Mouse (Mus musculus) lung, embryonic 15.5 days (tissue): ENCODE data around the gene Wapl. TPM values are rescaled to one million over a fixed set of nuclear protein-coding genes. Genes with fewer than 3 reads are reported as not detected.
A peak's percentile ranks its signal among the peaks of the same experiment; 100 is the strongest.

ENCODE experiments used
- ATAC-seq: fragments of 200-750 bp; cut with Nextera tagmentation; 2 replicates; pipeline ENCODE4 v1.8.0; 2017; ENCODE audit warnings: moderate number of reproducible peaks, borderline replicate concordance; ENCODE audit not compliant: low FRiP score, low TSS enrichment; ENCODE audit errors: extremely low read depth
- H3K27ac ChIP-seq: fragments of 300-500 bp; sonication (generic); 2 replicates; pipeline ENCODE4 v1.5.1; 2015; ENCODE audit warnings: moderate library complexity, mild to moderate bottlenecking, inconsistent platforms
- H3K27me3 ChIP-seq: fragments of 300-500 bp; sonication (generic); 2 replicates; pipeline ENCODE4 v1.6.1; 2015; ENCODE audit warnings: inconsistent platforms
- H3K36me3 ChIP-seq: fragments of 300-500 bp; sonication (generic); 2 replicates; pipeline ENCODE4 v1.6.1; 2015; ENCODE audit warnings: inconsistent platforms
- H3K4me1 ChIP-seq: fragments of 300-500 bp; sonication (generic); 2 replicates; pipeline ENCODE4 v1.6.1; 2015; ENCODE audit warnings: inconsistent platforms
- H3K4me2 ChIP-seq: fragments of 300-500 bp; sonication (generic); 2 replicates; pipeline ENCODE4 v1.6.1; 2015; ENCODE audit warnings: inconsistent platforms, mild to moderate bottlenecking, moderate library complexity
- H3K4me3 ChIP-seq: fragments of 300-500 bp; sonication (generic); 2 replicates; pipeline ENCODE4 v1.5.1; 2015; ENCODE audit warnings: mild to moderate bottlenecking, inconsistent platforms
- H3K9ac ChIP-seq: fragments of 300-500 bp; sonication (generic); 2 replicates; pipeline ENCODE4 v1.6.1; 2015; ENCODE audit warnings: inconsistent platforms
- H3K9me3 ChIP-seq: fragments of 300-500 bp; sonication (generic); 2 replicates; pipeline ENCODE4 v1.6.1; 2016; ENCODE audit warnings: inconsistent platforms
- whole genome bisulfite sequencing: fragments of 180-500 bp; shearing (Covaris S2); methylation state at CpG from one replicate; pipeline ENCODE4 v1.1.7; 2015; 5-methylcytosine and 5-hydroxymethylcytosine counted together
- polyA plus RNA-seq: library from polyadenylated mRNA; unstranded; fragments of >200 nt; fragmentation: Nextera tagmentation; extraction: Ambion mirVana; gene quantifications from 2 replicates; pipeline ENCODE4 v1.2.1, GENCODE M21; 2015

Gene Wapl
- polyA plus RNA-seq, 1 experiment from 2014 or later = 25.7 TPM

DNA sequence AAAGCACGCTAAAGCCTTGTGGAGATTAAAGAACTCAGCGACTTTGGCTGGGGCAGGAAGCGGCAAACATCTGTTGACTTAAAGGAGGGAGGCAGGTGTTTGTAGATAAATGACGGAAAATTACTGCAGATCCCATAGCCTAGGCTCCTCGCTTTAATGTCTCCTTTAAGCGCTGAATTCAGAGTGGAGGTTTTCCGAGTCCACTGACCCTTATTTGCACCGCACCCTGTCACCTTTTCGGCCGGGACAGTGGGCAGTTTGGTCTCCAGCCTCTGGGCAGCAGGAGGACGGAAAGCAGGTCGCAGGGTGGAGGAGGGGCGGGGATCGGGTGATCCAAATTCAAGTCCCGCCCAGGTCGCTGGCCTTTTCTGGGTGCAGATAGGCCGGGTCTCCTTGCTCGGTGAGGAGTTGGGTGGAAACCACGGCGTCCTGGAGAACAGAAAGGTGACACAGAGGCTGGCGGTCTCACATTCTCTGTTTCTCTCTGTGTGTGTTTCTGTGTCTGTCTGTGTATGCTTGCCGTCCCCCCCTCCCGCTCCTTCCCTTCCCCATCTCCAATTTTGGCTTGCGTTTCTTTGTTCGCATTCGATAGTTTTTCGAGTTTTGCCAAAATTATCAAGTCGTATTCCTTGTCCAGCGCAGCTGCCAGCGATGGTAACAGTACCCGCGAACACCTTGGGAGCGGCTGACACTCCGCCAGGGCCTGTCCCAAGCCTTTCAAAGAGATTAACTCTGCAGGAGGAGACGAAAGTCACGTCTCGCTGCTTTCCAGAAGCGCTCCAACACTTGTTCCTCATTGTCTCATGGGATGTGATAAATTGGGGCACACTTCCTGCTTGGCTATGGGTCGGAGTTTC lies 11.9 kb upstream of the Wapl start:
- peak overlapping the region; percentile 45 for H3K4me3 ChIP-seq
- no peak overlapping the region for H3K27ac ChIP-seq
- peaks cover 16% of the 10 kb centered on the region; the same call in 1 of the 2 replicates for H3K4me1 ChIP-seq
- no peaks in the 10 kb centered on the region for H3K9me3 ChIP-seq
- ATAC-seq = peak; percentile 33; the same call in 1 of the 2 replicates
- H3K36me3 ChIP-seq = no peaks in the 10 kb centered on the region
- under 1% methylated on average over 39 of the region's 39 CpGs for WGBS
- H3K9ac ChIP-seq = peak overlapping the region; percentile 28; the same call in 1 of the 2 replicates
- H3K4me2 ChIP-seq = peak overlapping the region; percentile 81
- peaks cover 17% of the 10 kb centered on the region for H3K27me3 ChIP-seq

DNA sequence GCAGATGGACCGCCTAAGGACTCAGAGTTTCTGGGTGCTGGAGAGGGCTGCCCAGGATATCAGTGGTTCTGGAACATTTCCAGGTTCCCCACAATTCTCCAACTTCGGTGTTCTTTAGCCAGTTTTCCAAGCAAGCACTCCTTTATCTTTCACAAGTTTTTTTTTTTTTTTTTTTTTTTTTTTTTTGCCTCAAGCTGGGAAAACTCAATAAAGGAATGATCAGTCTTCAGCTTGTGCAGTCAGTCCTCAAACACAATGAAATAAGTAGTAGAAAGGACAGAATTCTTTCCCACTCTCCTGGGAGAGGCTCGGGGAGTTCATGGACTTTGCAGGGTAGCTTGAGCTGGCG lies 11.3 kb upstream of the Wapl start:
- 0 out of 2 replicates have a peak overlapping the region, but pooled peaks have one; percentile 28 for H3K9ac ChIP-seq

GRCm38 (mm10) chr14:34663381-34663780 lies 10.3 kb upstream of the Wapl start:
- Histone ChIP-seq H3K4me3 (no peak overlapping the region), H3K4me2 (no peak overlapping the region), H3K9ac (no peak overlapping the region), H3K4me1 (peaks cover 16% of the 10 kb centered on the region; the same call in 1 of the 2 replicates), H3K36me3 (no peaks in the 10 kb centered on the region), H3K27me3 (peaks cover 17% of the 10 kb centered on the region), H3K27ac (no peak overlapping the region), H3K9me3 (no peaks in the 10 kb centered on the region)
- 74% methylated on average over 1 of the region's 1 CpGs for WGBS
- no peak for ATAC-seq

More for the DNA sequence above, 11.3 kb upstream of the Wapl start:
- Histone ChIP-seq H3K4me3 (peak overlapping the region; percentile 45), H3K36me3 (no peaks in the 10 kb centered on the region), H3K27ac (no peak overlapping the region), H3K9me3 (no peaks in the 10 kb centered on the region), H3K4me1 (peaks cover 16% of the 10 kb centered on the region; the same call in 1 of the 2 replicates), H3K4me2 (peak overlapping the region; percentile 81), H3K27me3 (peaks cover 17% of the 10 kb centered on the region)
- no peak for ATAC-seq
- 5% methylated on average over 4 of the region's 4 CpGs for WGBS

GRCm38 (mm10) chr14:34669082-34669481 lies 4.6 kb upstream of the Wapl start:
- Histone ChIP-seq H3K27ac (no peak overlapping the region), H3K9me3 (no peaks in the 10 kb centered on the region), H3K9ac (no peak overlapping the region), H3K4me3 (no peak overlapping the region), H3K4me1 (peaks cover 12% of the 10 kb centered on the region), H3K36me3 (no peaks in the 10 kb centered on the region), H3K4me2 (no peak overlapping the region), H3K27me3 (no peaks in the 10 kb centered on the region)
- no peak for ATAC-seq
- WGBS = 51% methylated on average over 3 of the region's 3 CpGs

DNA sequence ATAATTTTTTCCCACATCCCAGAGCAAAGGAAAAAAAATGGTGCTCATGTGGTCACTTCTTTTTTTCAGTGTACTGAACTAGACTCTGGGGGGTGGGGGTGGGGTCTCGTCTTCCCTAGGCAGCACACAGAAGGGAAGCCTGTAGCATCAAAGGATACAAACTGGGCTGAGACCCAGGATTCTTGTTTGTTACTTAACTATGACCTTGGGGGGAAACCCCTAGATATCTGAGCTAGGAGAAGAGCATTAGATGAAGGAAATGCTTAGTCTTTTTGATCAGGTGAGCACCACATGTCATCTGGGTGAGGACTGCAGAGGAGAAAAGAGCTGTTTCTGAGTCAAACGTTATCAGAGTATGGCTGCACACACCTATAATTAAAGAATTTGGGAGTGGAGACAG lies 3.5 kb upstream of the Wapl start:
- H3K4me1 ChIP-seq = peaks cover 12% of the 10 kb centered on the region
- H3K36me3 ChIP-seq = no peaks in the 10 kb centered on the region
- no peaks in the 10 kb centered on the region for H3K27me3 ChIP-seq
- WGBS = 53% methylated on average over 2 of the region's 2 CpGs
- no peak overlapping the region for H3K4me3 ChIP-seq
- ATAC-seq = no peak
- H3K9me3 ChIP-seq = no peaks in the 10 kb centered on the region
- no peak overlapping the region for H3K4me2 ChIP-seq
- no peak overlapping the region for H3K9ac ChIP-seq
- no peak overlapping the region for H3K27ac ChIP-seq

DNA sequence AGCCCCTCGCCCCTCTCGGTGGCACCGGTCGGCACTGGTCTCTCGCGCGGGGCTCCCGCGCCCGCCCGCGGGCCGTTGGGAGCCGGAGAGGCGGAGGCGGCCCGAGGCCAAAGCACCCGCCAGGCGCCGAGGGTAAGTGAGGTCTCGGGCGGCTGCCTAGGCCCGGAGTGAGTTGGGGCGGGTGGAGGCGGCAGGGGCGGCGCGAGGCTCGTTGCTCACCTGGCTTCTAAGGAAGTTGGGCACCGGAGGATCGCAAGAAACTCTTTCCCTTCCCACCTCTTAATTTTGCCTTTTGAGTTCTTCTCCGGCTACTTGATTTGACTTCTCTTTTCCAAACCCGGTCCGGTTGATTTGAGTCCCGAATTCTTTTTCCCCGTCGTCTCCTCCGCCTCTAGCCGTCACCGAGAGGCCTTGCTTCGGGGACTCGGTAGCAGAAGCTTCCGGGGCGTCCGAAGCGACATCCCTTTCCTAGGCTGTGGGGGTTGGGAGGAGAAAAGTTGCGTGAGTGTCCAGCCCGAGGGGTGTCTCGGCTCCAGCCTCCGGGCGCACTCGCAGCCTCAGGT lies 582 bp downstream of the Wapl start:
- WGBS = under 1% methylated on average over 50 of the region's 52 CpGs
- peak; percentile 50; the same call in 1 of the 2 replicates for ATAC-seq

GRCm38 (mm10) chr14:34674932-34675331 lies 1.2 kb downstream of the Wapl start:
- Histone ChIP-seq H3K27me3 (no peaks in the 10 kb centered on the region), H3K36me3 (peaks cover 12% of the 10 kb centered on the region), H3K9ac (peak overlapping the region; percentile 98), H3K9me3 (no peaks in the 10 kb centered on the region), H3K4me3 (peak overlapping the region; percentile 97), H3K4me1 (peaks cover 15% of the 10 kb centered on the region), H3K4me2 (peak overlapping the region; percentile 75), H3K27ac (peak overlapping the region; percentile 95)
- ATAC-seq = no peak
- 17% methylated on average over 9 of the region's 9 CpGs for WGBS

More for the DNA sequence above, 582 bp downstream of the Wapl start:
- peaks cover 12% of the 10 kb centered on the region for H3K36me3 ChIP-seq
- H3K9ac ChIP-seq = peak overlapping the region; percentile 98
- no peaks in the 10 kb centered on the region for H3K9me3 ChIP-seq
- H3K27me3 ChIP-seq = no peaks in the 10 kb centered on the region
- H3K27ac ChIP-seq = peak overlapping the region; percentile 95
- peaks cover 15% of the 10 kb centered on the region for H3K4me1 ChIP-seq
- peak overlapping the region; percentile 75 for H3K4me2 ChIP-seq
- H3K4me3 ChIP-seq = peak overlapping the region; percentile 97

- peaks cover 15% of the 10 kb centered on the region for H3K4me1 ChIP-seq
- no peak overlapping the region for H3K27ac ChIP-seq
- H3K9ac ChIP-seq = no peak overlapping the region
- H3K4me2 ChIP-seq = peak overlapping the region; percentile 75
- H3K27me3 ChIP-seq = no peaks in the 10 kb centered on the region
- no peak for ATAC-seq
- peaks cover 12% of the 10 kb centered on the region for H3K36me3 ChIP-seq
- WGBS = 49% methylated on average over 5 of the region's 5 CpGs
- no peaks in the 10 kb centered on the region for H3K9me3 ChIP-seq
- peak overlapping the region; percentile 24 for H3K4me3 ChIP-seq
Measured at GRCm38 (mm10) chr14:34675347-34675865, 1.7 kb downstream of the Wapl start.

GRCm38 (mm10) chr14:34680815-34681214 lies 7.1 kb downstream of the Wapl start:
- Histone ChIP-seq H3K9ac (no peak overlapping the region), H3K9me3 (no peaks in the 10 kb centered on the region), H3K27me3 (no peaks in the 10 kb centered on the region), H3K4me3 (no peak overlapping the region), H3K4me2 (no peak overlapping the region), H3K27ac (no peak overlapping the region), H3K36me3 (peaks cover 23% of the 10 kb centered on the region), H3K4me1 (peaks cover 5% of the 10 kb centered on the region; the same call in 1 of the 2 replicates)
- 82% methylated on average over 2 of the region's 2 CpGs for WGBS
- no peak for ATAC-seq

GRCm38 (mm10) chr14:34684989-34685388 lies 11.3 kb downstream of the Wapl start:
- H3K4me2 ChIP-seq = no peak overlapping the region
- no peak for ATAC-seq
- H3K36me3 ChIP-seq = peaks cover 16% of the 10 kb centered on the region; the same call in 1 of the 2 replicates
- no peaks in the 10 kb centered on the region for H3K9me3 ChIP-seq
- H3K9ac ChIP-seq = no peak overlapping the region
- peaks cover 5% of the 10 kb centered on the region; the same call in 1 of the 2 replicates for H3K4me1 ChIP-seq
- no peaks in the 10 kb centered on the region for H3K27me3 ChIP-seq
- H3K27ac ChIP-seq = no peak overlapping the region
- no peak overlapping the region for H3K4me3 ChIP-seq

GRCm38 (mm10) chr14:34693970-34694369 lies 20.2 kb downstream of the Wapl start:
- peaks cover 28% of the 10 kb centered on the region for H3K36me3 ChIP-seq

GRCm38 (mm10) chr14:34697376-34697775 lies 23.6 kb downstream of the Wapl start:
- ATAC-seq = no peak
- no peak overlapping the region for H3K27ac ChIP-seq
- no peak overlapping the region for H3K4me2 ChIP-seq
- no peak overlapping the region for H3K9ac ChIP-seq
- peaks cover 17% of the 10 kb centered on the region for H3K36me3 ChIP-seq
- WGBS = 70% methylated on average over 1 of the region's 1 CpGs
- H3K9me3 ChIP-seq = no peaks in the 10 kb centered on the region
- no peaks in the 10 kb centered on the region for H3K4me1 ChIP-seq
- H3K27me3 ChIP-seq = no peaks in the 10 kb centered on the region
- H3K4me3 ChIP-seq = no peak overlapping the region

More at GRCm38 (mm10) chr14:34693970-34694369, 20.2 kb downstream of the Wapl start:
- 95% methylated on average over 4 of the region's 4 CpGs for WGBS
- Histone ChIP-seq H3K4me3 (no peak overlapping the region), H3K27ac (no peak overlapping the region), H3K9me3 (no peaks in the 10 kb centered on the region), H3K4me2 (no peak overlapping the region), H3K9ac (no peak overlapping the region), H3K4me1 (no peaks in the 10 kb centered on the region), H3K27me3 (no peaks in the 10 kb centered on the region)
- ATAC-seq = no peak
